Mouse (Mus musculus) liver, embryonic 11.5 days (tissue): ENCODE results near the gene Tiam1. TPM values are rescaled to one million over a fixed set of nuclear protein-coding genes. Genes with fewer than 3 reads are reported as not detected.

Experiments
- ATAC-seq: fragments of 200-750 bp; cut with Nextera tagmentation; replicated peaks from 2 replicates; pipeline ENCODE4 v1.8.0; 2017; ENCODE audit warnings: moderate number of reproducible peaks, mild to moderate bottlenecking, moderate TSS enrichment, moderate library complexity; ENCODE audit not compliant: low FRiP score
- DNase-seq: peaks from one replicate; pipeline ENCODE4 v3.0.0-alpha.2; 2017; ENCODE audit warnings: low spot score
- H3K27ac ChIP-seq: fragments of 300-500 bp; sonication (generic); 2 replicates; pipeline ENCODE4 v1.5.1; 2014; ENCODE audit warnings: mild to moderate bottlenecking, low read depth, low read length, control low read depth
- H3K27me3 ChIP-seq: fragments of 300-500 bp; sonication (generic); replicated peaks from 2 replicates; pipeline ENCODE4 v1.6.1; 2014; ENCODE audit warnings: low read length, mixed read lengths; ENCODE audit not compliant: control insufficient read depth, insufficient read depth
- H3K36me3 ChIP-seq: fragments of 300-500 bp; sonication (generic); 2 replicates; pipeline ENCODE4 v1.6.1; 2014; ENCODE audit warnings: mild to moderate bottlenecking, low read length, moderate library complexity, mixed read lengths; ENCODE audit not compliant: control insufficient read depth, insufficient read depth
- H3K4me1 ChIP-seq: fragments of 300-500 bp; sonication (generic); replicated peaks from 2 replicates; pipeline ENCODE4 v1.6.1; 2014; ENCODE audit warnings: low read length, mixed read lengths; ENCODE audit not compliant: control insufficient read depth, insufficient read depth
- H3K4me2 ChIP-seq: fragments of 300-500 bp; sonication (generic); 2 replicates; pipeline ENCODE4 v1.6.1; 2014; ENCODE audit warnings: mild to moderate bottlenecking, control low read depth, moderate library complexity
- H3K4me3 ChIP-seq: fragments of 300-500 bp; sonication (generic); 2 replicates; pipeline ENCODE4 v1.5.1; 2014; ENCODE audit warnings: low read depth, low read length, control low read depth
- H3K9ac ChIP-seq: fragments of 300-500 bp; sonication (generic); 2 replicates; pipeline ENCODE4 v1.6.1; 2014; ENCODE audit warnings: low read depth, low read length, control low read depth
- H3K9me3 ChIP-seq: fragments of 300-500 bp; sonication (generic); 2 replicates; pipeline ENCODE4 v1.6.1; 2016; ENCODE audit warnings: low read length, inconsistent platforms, mixed read lengths; ENCODE audit not compliant: control insufficient read depth
- WGBS: fragments of 180-500 bp; shearing (Covaris S2); extraction: QIAGEN DNeasy Blood & Tissue Kit; methylation state at CpG from one replicate; pipeline ENCODE4 v1.1.7; 2014; 5-methylcytosine and 5-hydroxymethylcytosine counted together
- polyA plus RNA-seq: library from polyadenylated mRNA; unstranded; fragments of >200 nt; fragmentation: Nextera tagmentation; extraction: Ambion mirVana; gene quantifications from 2 replicates; pipeline ENCODE4 v1.2.1, GENCODE M21; 2014

Gene Tiam1
- polyA plus RNA-seq, 1 experiment from 2014 or later = 17.2 TPM

DNA sequence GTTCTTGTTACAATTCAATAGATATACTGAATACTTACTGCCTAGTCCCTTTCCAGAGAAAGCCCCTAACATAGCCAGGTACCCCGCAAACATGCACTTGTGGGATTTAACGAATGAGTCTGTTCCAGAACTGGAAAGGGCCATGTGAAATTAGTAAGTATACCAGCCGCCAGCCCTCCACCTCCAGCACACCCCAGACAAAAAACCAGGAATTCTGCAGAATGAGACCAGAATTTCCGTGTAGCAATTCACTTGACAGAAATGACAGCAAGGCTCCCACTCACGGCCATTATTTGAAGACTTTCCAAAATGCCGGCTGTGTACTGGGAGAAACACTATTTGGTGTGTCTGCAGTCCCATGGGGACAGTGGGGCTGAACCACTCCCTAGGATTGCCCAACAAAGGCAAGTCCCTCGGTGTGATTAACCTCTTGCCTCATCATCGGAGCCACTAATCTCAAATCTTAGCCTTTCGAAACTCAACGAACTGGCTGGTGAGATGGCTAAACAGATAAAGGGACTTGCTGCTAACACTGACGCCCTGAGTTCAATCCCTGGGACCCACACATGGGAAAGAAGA is 30.9 kb downstream of the Tiam1 start:
- Histone ChIP-seq H3K27ac (no peak overlapping the region), H3K4me1 (no peaks in the 10 kb centered on the region; the same call in 1 of the 2 replicates), H3K27me3 (no peaks in the 10 kb centered on the region), H3K4me3 (no peak overlapping the region), H3K4me2 (no peak overlapping the region), H3K36me3 (no peaks in the 10 kb centered on the region), H3K9ac (no peak overlapping the region), H3K9me3 (no peaks in the 10 kb centered on the region)
- DNase-seq (no peak), ATAC-seq (no peak)
- WGBS = 72% methylated on average over 11 of the region's 11 CpGs

- no peak for ATAC-seq
- Histone ChIP-seq H3K4me3 (no peak overlapping the region), H3K4me2 (no peak overlapping the region)
These were observed 34.1 kb downstream of the Tiam1 start for GRCm38 (mm10) chr16:90109500-90109899.

DNA sequence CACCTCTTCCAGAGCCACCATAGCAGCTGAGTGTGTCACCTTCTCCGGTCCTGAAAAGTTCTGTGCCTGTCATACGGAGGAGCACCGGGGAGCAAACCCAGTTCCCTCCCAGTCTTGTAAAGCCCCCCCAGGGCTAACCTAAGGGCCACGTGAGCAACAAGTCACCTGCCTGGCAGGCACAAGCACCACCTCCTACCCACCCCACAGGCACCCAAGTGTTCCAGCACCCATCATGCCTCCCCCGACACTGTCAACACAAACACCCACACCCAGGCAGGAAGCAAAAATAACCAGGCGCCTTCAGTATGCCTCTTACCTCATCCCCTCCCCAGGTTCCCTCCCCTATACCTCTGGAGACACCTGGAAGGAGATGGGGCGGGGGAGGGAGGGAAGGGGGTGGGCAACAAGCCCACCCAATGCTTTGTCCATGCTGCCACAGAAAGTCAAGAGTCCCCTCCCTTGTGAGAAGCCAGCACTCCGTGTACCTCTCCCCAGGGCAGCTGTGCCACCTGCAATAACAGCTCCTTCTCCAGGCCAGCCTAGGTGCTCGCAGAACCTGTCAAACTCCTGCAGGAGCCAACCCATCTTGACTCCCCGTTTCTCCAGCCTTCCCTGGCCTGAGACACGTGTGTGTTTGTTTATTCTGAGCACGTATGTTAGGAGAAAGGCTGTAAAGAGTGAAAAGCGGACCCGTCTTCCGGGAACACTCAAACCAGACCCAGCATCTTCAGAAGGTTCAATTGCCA is 38.7 kb downstream of the Tiam1 start:
- H3K27ac ChIP-seq = no peak overlapping the region
- H3K9me3 ChIP-seq = no peaks in the 10 kb centered on the region
- no peaks in the 10 kb centered on the region for H3K27me3 ChIP-seq
- WGBS = 77% methylated on average over 15 of the region's 15 CpGs
- ATAC-seq (no peak), DNase-seq (no peak)
- H3K36me3 ChIP-seq = no peaks in the 10 kb centered on the region
- H3K4me1 ChIP-seq = no peaks in the 10 kb centered on the region; the same call in none of the 2 replicates
- no peak overlapping the region for H3K9ac ChIP-seq
- H3K4me3 ChIP-seq = no peak overlapping the region
- H3K4me2 ChIP-seq = no peak overlapping the region

More at GRCm38 (mm10) chr16:90109500-90109899, 34.1 kb downstream of the Tiam1 start:
- Histone ChIP-seq H3K36me3 (no peaks in the 10 kb centered on the region), H3K9ac (no peak overlapping the region), H3K27me3 (no peaks in the 10 kb centered on the region), H3K27ac (no peak overlapping the region), H3K4me1 (no peaks in the 10 kb centered on the region; the same call in none of the 2 replicates), H3K9me3 (no peaks in the 10 kb centered on the region)
- DNase-seq = no peak
- 39% methylated on average over 2 of the region's 3 CpGs for WGBS

DNA sequence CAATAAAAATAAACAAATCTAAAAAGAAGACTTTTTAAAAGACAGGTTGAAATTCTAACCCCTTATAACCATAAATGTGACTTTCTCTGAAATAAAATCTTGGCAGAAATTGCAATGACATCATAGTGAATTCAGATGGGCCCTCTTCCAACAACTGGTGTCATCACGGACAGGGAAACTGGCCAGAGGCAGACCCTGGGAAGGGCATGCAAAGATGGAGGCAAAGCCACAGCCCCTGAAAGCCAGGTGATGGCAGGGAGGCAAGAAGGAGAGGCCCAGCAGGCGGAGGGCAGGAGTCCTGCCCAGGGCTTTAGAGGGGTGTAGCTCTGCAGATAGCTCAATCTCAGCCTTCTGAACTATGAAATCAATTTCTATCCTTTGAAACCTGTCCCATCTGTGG is 39.8 kb downstream of the Tiam1 start:
- H3K4me1 ChIP-seq = no peaks in the 10 kb centered on the region; the same call in 1 of the 2 replicates
- no peaks in the 10 kb centered on the region for H3K27me3 ChIP-seq
- no peak overlapping the region for H3K4me2 ChIP-seq
- no peak overlapping the region for H3K9ac ChIP-seq
- no peaks in the 10 kb centered on the region for H3K36me3 ChIP-seq
- H3K27ac ChIP-seq = no peak overlapping the region
- no peak for ATAC-seq
- H3K9me3 ChIP-seq = no peaks in the 10 kb centered on the region
- H3K4me3 ChIP-seq = no peak overlapping the region
- 87% methylated on average over 2 of the region's 2 CpGs for WGBS
- no peak for DNase-seq

- WGBS = 49% methylated on average over 7 of the region's 7 CpGs
- DNase-seq (no peak), ATAC-seq (no peak)
- no peaks in the 10 kb centered on the region for H3K9me3 ChIP-seq
- H3K4me3 ChIP-seq = no peak overlapping the region
- no peaks in the 10 kb centered on the region for H3K36me3 ChIP-seq
- H3K4me1 ChIP-seq = no peaks in the 10 kb centered on the region; the same call in 1 of the 2 replicates
- no peaks in the 10 kb centered on the region for H3K27me3 ChIP-seq
- no peak overlapping the region for H3K9ac ChIP-seq
- no peak overlapping the region for H3K27ac ChIP-seq
- H3K4me2 ChIP-seq = no peak overlapping the region
These were observed 41.0 kb downstream of the Tiam1 start for GRCm38 (mm10) chr16:90102596-90102995.

DNA sequence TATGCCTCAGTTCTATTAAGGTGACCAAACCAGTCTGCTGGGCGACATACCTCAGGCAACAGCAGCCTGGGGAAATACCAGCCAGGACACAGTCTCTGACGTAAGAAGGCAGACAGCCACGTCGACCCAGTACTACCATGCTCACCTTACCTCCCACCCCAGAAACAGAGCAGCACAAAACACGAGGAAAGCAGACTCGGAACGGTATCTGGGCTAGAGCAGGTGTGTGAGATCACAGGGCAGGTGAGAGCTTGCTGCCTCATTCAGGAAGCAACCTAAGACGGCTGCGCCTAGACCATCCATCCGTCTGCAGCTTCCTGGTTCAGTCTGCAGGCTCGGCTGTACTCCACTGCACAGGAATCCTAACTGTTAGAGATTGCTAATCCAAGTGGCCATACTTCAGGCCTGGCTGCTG is 45.4 kb downstream of the Tiam1 start:
- no peak for DNase-seq
- WGBS = 80% methylated on average over 11 of the region's 11 CpGs

DNA sequence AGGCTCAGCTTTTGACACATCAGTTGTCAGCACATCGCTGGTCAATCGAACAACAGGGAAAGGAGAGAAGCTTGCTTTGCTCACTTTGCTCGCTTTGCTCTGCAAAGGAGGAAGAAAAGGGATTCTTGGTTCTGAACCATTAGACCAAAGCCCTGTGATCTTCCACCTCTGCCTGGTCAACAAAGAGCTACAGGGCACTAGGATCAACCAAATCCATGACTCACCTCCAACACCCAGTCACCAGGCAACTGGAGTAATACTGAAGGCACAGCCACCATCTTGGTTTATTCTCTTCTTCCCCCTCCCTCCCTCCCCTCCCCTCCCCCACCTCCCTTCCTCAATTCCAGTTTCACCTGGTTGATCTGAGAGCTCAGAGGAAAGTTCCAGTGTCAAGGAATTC is 45.8 kb downstream of the Tiam1 start:
- H3K4me3 ChIP-seq = no peak overlapping the region
- H3K4me1 ChIP-seq = peaks cover 3% of the 10 kb centered on the region; the same call in 1 of the 2 replicates
- no peaks in the 10 kb centered on the region for H3K9me3 ChIP-seq
- ATAC-seq (no peak), DNase-seq (no peak)
- 94% methylated on average over 3 of the region's 3 CpGs for WGBS
- no peak overlapping the region for H3K27ac ChIP-seq
- no peaks in the 10 kb centered on the region for H3K27me3 ChIP-seq
- no peaks in the 10 kb centered on the region for H3K36me3 ChIP-seq
- no peak overlapping the region for H3K9ac ChIP-seq
- no peak overlapping the region for H3K4me2 ChIP-seq

More for the DNA sequence above, 45.4 kb downstream of the Tiam1 start:
- no peaks in the 10 kb centered on the region for H3K9me3 ChIP-seq
- H3K27me3 ChIP-seq = no peaks in the 10 kb centered on the region
- no peak overlapping the region for H3K9ac ChIP-seq
- no peak overlapping the region for H3K4me3 ChIP-seq
- ATAC-seq = no peak
- no peak overlapping the region for H3K27ac ChIP-seq
- peaks cover 3% of the 10 kb centered on the region; the same call in 1 of the 2 replicates for H3K4me1 ChIP-seq
- no peak overlapping the region for H3K4me2 ChIP-seq
- no peaks in the 10 kb centered on the region for H3K36me3 ChIP-seq

GRCm38 (mm10) chr16:90096011-90096410 is 47.6 kb downstream of the Tiam1 start:
- Histone ChIP-seq H3K4me1 (peaks cover 11% of the 10 kb centered on the region; the same call in 1 of the 2 replicates), H3K27ac (no peak overlapping the region), H3K4me3 (no peak overlapping the region), H3K36me3 (no peaks in the 10 kb centered on the region), H3K4me2 (no peak overlapping the region), H3K27me3 (no peaks in the 10 kb centered on the region), H3K9me3 (no peaks in the 10 kb centered on the region), H3K9ac (no peak overlapping the region)
- ATAC-seq (no peak), DNase-seq (no peak)
- 35% methylated on average over 5 of the region's 5 CpGs for WGBS

DNA sequence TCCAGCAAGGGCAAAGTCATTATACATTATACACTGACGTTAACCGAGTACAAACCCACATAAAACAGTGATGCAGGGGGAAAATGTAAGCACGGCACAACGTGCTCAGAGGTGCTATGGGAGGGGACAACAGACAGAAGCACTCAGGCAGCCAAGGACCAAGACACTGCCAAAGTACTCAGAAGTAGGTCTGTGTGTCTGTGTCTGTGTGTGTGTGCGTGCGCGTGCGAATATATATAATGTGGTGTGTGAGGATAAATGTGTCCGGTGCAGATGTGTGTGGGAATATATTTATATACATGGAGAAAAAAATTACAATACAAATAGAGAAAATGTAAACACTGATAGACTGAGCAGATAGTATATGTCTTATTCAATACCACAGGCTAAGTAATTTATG is 50.6 kb downstream of the Tiam1 start:
- no peaks in the 10 kb centered on the region for H3K9me3 ChIP-seq
- DNase-seq (no peak), ATAC-seq (no peak)
- H3K4me1 ChIP-seq = peaks cover 11% of the 10 kb centered on the region; the same call in 1 of the 2 replicates
- H3K4me3 ChIP-seq = no peak overlapping the region
- H3K4me2 ChIP-seq = no peak overlapping the region
- no peaks in the 10 kb centered on the region for H3K36me3 ChIP-seq
- H3K9ac ChIP-seq = no peak overlapping the region
- H3K27ac ChIP-seq = no peak overlapping the region
- WGBS = 84% methylated on average over 9 of the region's 9 CpGs
- no peaks in the 10 kb centered on the region for H3K27me3 ChIP-seq
